Mouse (Mus musculus): Measurements from ENCODE around the gene Ccdc124.

GRCm38 (mm10) chr8:70844523-70844922 lies 29.2 kb downstream of the Ccdc124 start:
- no peak for TF ChIP-seq EP300 (optimal IDR thresholded peaks at IDR 0.05)
- TF ChIP-seq CTCF (IDR thresholded peaks at IDR 0.05; ENCODE audit: low read depth) = peak; percentile 98

Data from stomach, postnatal 0 days (tissue).